Mouse (Mus musculus): ENCODE results near the gene Slc22a4.
"Not testable (repeated sequence)": the region's sequence is repeated elsewhere in the genome, so short reads cannot be mapped to it uniquely, and the experiment has no call there.

Gene Slc22a4

DNA sequence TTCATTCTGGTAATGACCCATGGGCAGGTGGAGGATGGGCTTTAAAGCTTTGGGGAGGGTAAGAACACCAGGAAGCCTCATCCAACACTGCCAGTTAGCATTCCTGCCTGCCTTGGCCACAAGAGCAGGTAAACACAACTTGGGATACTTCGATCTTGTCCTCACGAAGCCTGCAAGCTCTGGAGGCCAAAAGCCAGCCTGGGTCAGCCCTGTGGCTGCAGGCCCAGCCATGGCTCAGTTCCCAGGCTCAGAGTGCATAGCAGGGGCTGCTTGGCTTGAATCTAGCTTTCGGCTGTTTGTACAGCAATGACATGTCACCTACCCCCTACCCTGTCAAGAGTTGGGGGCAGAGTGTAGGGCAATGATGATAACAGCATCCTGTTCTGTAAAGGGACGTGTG is 21.0 kb downstream of the Slc22a4 start:
- DNase-seq (ENCODE audit: extremely low read depth, low read depth) = no peak

- DNase-seq (ENCODE audit: extremely low read depth, low read depth) = not testable (repeated sequence)
These were observed 21.5 kb downstream of the Slc22a4 start for GRCm38 (mm10) chr11:54006362-54006761.

- DNase-seq (ENCODE audit: extremely low read depth, low read depth) = peak; percentile 52
These were observed 23.2 kb downstream of the Slc22a4 start for GRCm38 (mm10) chr11:54004734-54005133.

- no peak for DNase-seq (ENCODE audit: extremely low read depth, low read depth)
These were observed 23.7 kb downstream of the Slc22a4 start for GRCm38 (mm10) chr11:54004221-54004620.

DNA sequence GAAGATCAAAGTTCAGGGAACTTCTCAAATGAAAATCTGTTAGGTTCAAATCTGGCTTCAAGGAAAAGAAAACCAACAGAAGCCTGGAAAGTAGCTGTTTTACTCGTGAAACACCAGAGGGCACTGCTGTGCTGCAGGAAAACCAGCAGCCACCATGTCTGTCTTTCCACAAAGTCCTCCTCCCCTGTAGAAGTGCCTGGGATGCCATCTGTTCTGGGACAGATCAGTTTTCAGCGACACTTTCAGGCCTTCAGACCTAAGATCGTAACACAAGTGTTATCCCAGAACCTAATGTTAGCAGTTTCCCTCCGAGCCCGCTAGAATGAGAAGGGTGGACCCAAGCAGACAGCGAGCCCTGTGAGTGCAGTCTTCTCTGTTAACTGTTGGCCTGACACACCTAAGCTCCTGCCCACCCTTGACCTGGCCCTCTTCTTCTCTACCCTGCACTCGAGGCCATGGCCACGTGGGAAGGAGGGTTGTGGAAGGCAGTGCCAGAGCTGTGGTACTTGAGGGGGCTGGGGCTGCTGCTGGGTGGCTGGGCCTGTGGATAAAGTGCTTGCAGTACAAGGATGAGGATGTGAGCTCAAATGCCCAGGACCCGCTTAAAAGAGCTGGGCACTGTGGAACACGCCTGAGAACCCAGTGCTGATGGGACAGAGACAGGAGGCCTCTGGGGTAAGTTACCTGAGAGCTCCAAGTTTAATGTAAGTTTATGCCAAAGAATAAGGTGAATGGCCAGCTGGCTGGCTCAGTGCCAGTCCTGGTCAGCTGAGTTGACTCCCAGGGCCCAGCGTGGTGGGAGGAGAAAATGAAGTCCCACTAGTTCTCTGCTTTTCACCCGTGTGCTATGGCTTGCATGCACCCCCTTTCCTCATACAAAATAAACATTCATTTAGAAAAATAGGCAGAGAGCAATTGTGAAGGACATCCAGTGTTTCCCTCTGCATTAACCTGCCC is 24.9 kb downstream of the Slc22a4 start:
- DNase-seq (ENCODE audit: extremely low read depth, low read depth) = not testable (repeated sequence)

- DNase-seq (ENCODE audit: extremely low read depth, low read depth) = no peak
These were observed 25.6 kb downstream of the Slc22a4 start for GRCm38 (mm10) chr11:54002147-54002760.

DNA sequence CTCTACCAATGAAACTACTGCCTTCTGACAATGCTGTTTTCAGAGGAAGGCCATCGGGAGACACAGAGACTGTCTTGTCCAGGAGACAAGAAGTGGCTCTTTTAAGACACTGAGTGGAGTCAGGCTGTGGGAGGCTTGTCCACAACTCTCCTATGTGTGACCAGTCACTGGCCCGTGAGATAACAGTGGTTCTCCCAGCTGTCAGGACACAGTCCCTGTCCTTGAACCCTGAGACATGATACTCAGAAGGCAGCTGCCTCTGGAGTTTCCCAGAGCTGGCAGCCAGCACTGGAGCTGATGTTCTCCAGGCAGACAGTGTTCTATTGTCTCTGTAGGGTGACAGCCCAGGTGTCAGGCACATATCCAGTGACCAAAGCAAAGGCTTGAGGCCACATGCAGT is 30.2 kb downstream of the Slc22a4 start:
- DNase-seq (ENCODE audit: extremely low read depth, low read depth) = no peak

- DNase-seq (ENCODE audit: extremely low read depth, low read depth) = no peak
These were observed 35.6 kb downstream of the Slc22a4 start for GRCm38 (mm10) chr11:53992264-53992663.

GRCm38 (mm10) chr11:53989232-53989631 is 38.7 kb downstream of the Slc22a4 start:
- no peak for DNase-seq (ENCODE audit: extremely low read depth, low read depth)

- no peak for DNase-seq (ENCODE audit: extremely low read depth, low read depth)
These were observed 39.8 kb downstream of the Slc22a4 start for GRCm38 (mm10) chr11:53988081-53988480.

- DNase-seq (ENCODE audit: extremely low read depth, low read depth) = no peak
These were observed 46.5 kb downstream of the Slc22a4 start for GRCm38 (mm10) chr11:53981396-53981795.

DNA sequence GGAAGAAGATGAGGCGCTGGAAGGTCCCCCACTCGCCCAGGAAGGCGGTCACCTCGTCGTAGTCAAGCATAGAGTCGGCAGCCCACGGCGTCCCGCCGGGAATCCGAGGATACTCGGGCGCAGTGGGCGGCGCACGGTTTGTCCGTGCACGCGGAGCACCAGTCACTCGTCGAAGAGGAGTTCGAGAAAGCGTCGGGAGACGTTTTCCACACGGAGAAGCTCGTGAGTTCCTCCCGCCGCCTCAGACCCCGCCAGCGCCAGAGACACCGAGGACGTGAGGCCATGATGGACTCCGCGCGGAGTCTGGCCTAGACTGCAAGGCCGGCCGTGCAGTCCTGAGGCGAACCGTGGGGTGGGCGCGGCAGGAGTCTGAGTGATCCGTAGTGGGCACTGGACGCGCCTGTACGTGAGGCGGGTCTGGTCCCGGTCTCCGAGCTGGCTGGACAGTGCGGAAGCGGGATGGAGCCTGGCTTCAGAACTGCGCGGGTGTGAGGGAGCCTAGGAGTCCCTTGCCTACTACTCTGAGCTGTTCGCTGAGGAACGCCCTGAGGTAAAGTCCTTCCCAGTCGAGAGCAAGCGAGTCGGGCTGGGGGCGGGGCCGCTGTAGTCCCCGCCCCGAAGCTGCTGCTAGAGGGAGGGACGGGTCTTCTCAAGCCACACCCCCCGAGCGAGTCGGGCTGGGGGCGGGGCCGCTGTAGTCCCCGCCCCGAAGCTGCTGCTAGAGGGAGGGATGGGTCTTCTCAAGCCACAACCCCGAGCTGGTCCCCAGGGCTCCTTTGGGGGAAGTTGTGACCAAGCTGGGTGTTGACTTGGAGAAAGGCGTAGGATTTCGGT is 47.9 kb downstream of the Slc22a4 start, which contains the start of gene Slc22a21:
Gene Slc22a21 (minus strand): TSS at position 545 of the 834 bp plus-strand sequence.
- DNase-seq (ENCODE audit: extremely low read depth, low read depth) = peak; percentile 80

- DNase-seq (ENCODE audit: extremely low read depth, low read depth) = not testable (repeated sequence)
These were observed 48.5 kb downstream of the Slc22a4 start for GRCm38 (mm10) chr11:53979456-53979787.

DNA sequence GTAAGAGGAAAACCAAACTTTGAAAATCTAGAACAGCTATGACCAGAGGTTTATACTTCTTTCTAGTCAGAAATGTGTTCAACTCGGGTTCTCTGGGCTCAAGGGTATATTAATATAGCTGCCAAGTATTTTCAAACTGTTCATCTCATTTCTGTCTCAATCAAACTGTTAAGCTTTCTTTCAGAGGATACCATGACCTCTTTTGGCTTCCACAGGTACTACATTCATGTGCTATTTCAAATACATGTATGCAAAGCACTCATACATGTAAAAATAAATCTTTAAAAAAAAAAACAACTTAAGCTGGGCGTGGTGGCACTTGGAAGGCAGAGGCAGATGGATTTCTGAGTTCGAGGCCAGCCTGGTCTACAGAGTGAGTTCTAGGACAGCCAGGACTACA is 50.2 kb downstream of the Slc22a4 start:
- DNase-seq (ENCODE audit: extremely low read depth, low read depth) = no peak

- no peak for DNase-seq (ENCODE audit: extremely low read depth, low read depth)
These were observed 52.3 kb downstream of the Slc22a4 start for GRCm38 (mm10) chr11:53975559-53975958.

GRCm38 (mm10) chr11:53958984-53959383 is 68.9 kb downstream of the Slc22a4 start:
- DNase-seq (ENCODE audit: extremely low read depth, low read depth) = no peak

DNA sequence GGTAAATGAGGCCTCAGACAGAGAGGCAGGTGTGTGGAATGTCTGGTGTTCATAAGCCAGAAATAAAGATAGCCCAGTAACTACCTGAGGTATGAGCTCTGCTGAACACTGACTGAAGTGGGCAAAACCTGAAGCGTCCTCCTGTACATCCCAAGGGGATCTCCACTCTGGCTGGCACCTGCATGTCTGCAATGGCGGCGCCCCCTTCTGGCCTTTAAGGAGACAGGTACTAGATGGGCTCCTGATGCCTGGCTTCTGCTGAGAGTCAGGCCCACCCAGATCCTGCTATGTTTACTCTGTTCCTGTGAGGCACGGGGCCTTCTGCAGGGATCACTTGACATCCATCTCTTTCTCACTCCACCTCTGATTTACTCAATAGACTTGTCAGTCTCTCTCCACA is 69.7 kb downstream of the Slc22a4 start:
- not testable (repeated sequence) for DNase-seq (ENCODE audit: extremely low read depth, low read depth)

DNA sequence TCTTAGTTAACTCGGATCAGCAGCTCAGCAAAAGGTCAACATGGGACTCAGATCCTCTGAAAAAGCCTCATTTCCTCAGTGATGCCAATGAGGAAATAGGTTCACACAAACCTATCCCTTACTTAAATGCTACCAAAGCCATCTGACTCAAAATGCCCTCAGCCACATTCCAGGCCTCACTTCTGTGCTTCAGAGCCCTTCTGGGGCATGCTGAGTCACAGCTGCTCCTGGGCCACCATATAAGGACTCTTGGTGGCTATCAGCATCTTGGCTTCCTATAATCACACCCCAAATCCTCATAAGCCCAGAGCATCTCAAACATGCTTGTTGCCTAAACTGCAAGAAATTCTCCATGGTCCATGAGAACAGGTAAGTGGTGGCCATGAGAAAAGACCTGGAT is 71.3 kb downstream of the Slc22a4 start:
- DNase-seq (ENCODE audit: extremely low read depth, low read depth) = no peak

DNA sequence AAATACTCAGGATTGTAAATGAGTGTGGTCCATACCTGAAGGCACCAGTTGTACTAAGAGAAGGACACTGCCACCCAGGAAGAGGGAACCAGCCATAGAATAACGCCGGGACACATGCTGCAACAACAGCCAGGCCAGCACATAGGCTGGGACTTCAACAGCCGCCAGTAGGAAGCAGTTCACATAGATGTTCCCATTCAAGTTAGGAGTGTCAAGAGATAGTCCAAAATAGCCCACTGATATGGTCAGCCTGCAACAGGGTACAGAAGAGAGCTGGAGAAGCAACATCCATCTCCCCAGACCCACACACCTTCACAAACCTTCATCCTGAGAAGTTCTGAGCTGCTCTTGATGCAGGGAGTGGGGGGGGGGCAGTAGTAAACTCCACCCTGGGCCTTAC is 73.2 kb downstream of the Slc22a4 start:
- no peak for DNase-seq (ENCODE audit: extremely low read depth, low read depth)

GRCm38 (mm10) chr11:53950133-53950532 is 77.8 kb downstream of the Slc22a4 start:
- DNase-seq (ENCODE audit: extremely low read depth, low read depth) = not testable (repeated sequence)
